Mouse (Mus musculus) erythroblast, embryonic 14.5 days (primary cell): ENCODE results near the gene Slc16a10. TPM values are rescaled to one million over a fixed set of nuclear protein-coding genes. Genes with fewer than 3 reads are reported as not detected.
A peak's percentile ranks its signal among the peaks of the same experiment; 100 is the strongest.

Experiments
- H3K27me3 ChIP-seq: 2 replicates; pipeline ENCODE4 v1.6.1; 2012; ENCODE audit warnings: inconsistent platforms; ENCODE audit not compliant: control insufficient read depth
- H3K36me3 ChIP-seq: 2 replicates; pipeline ENCODE4 v1.6.1; 2012; ENCODE audit warnings: mild to moderate bottlenecking, inconsistent platforms; ENCODE audit not compliant: control insufficient read depth
- H3K4me1 ChIP-seq: 2 replicates; pipeline ENCODE4 v1.6.1; 2012; ENCODE audit warnings: inconsistent platforms; ENCODE audit not compliant: control insufficient read depth
- H3K4me3 ChIP-seq: replicated peaks from 2 replicates; pipeline ENCODE3; 2012; ENCODE audit warnings: moderate library complexity, mild to moderate bottlenecking, inconsistent platforms
- H3K9me3 ChIP-seq: 2 replicates; pipeline ENCODE4 v1.6.1; 2012; ENCODE audit warnings: low read length, inconsistent platforms, mixed read lengths; ENCODE audit not compliant: control insufficient read depth
- GATA1 ChIP-seq: IDR thresholded peaks from 2 replicates; pipeline ENCODE4 v1.6.1; 2012; ENCODE audit warnings: low read length, inconsistent platforms, mixed read lengths
- TAL1 ChIP-seq: IDR thresholded peaks from 3 replicates; pipeline ENCODE4 v1.6.1; 2012; ENCODE audit warnings: low read length, inconsistent platforms, mixed read lengths
- polyA plus RNA-seq: library from polyadenylated mRNA; stranded (reverse); fragments of >175 nt; gene quantifications from 2 replicates; pipeline ENCODE4 v1.2.3, GENCODE M21; 2012

Gene Slc16a10
- polyA plus RNA-seq, 1 experiment: 11.1 TPM

- TF ChIP-seq TAL1 (no peak), GATA1 (no peak)
- Histone ChIP-seq H3K9me3 (no peaks in the 10 kb centered on the region), H3K4me3 (peak overlapping the region; percentile 39), H3K4me1 (peaks cover 92% of the 10 kb centered on the region), H3K27me3 (no peaks in the 10 kb centered on the region), H3K36me3 (peaks cover 95% of the 10 kb centered on the region)
Observed at GRCm38 (mm10) chr10:40135807-40136778, 6.0 kb downstream of the Slc16a10 start.

- no peaks in the 10 kb centered on the region for H3K9me3 ChIP-seq
- TF ChIP-seq TAL1: no peak
- TF ChIP-seq GATA1: no peak
- no peaks in the 10 kb centered on the region for H3K27me3 ChIP-seq
- H3K4me1 ChIP-seq: peaks cover 97% of the 10 kb centered on the region
- peak overlapping the region; percentile 37 for H3K4me3 ChIP-seq
- peaks cover 95% of the 10 kb centered on the region for H3K36me3 ChIP-seq
Observed at GRCm38 (mm10) chr10:40134906-40135305, 7.2 kb downstream of the Slc16a10 start.

- H3K36me3 ChIP-seq: peaks cover 95% of the 10 kb centered on the region
- H3K4me1 ChIP-seq: peaks cover 96% of the 10 kb centered on the region
- no peaks in the 10 kb centered on the region for H3K9me3 ChIP-seq
- 0 out of 2 replicates have a peak, but pooled peaks have one; percentile 26 for TF ChIP-seq GATA1
- peak; percentile 53; the same call in 2 of the 3 replicates for TF ChIP-seq TAL1
- no peaks in the 10 kb centered on the region for H3K27me3 ChIP-seq
- H3K4me3 ChIP-seq: peak overlapping the region; percentile 58
Observed at GRCm38 (mm10) chr10:40133636-40134035, 8.4 kb downstream of the Slc16a10 start.

GRCm38 (mm10) chr10:40131690-40132418 lies 10.2 kb downstream of the Slc16a10 start:
- Histone ChIP-seq H3K36me3 (peaks cover 95% of the 10 kb centered on the region), H3K4me3 (peak overlapping the region; percentile 60), H3K4me1 (peaks cover 96% of the 10 kb centered on the region), H3K27me3 (no peaks in the 10 kb centered on the region), H3K9me3 (no peaks in the 10 kb centered on the region)
- TF ChIP-seq TAL1 (peak; percentile 100), GATA1 (peak; percentile 99)

- Histone ChIP-seq H3K36me3 (peaks cover 87% of the 10 kb centered on the region), H3K4me1 (peaks cover 97% of the 10 kb centered on the region), H3K4me3 (no peak overlapping the region), H3K27me3 (no peaks in the 10 kb centered on the region), H3K9me3 (no peaks in the 10 kb centered on the region)
- TF ChIP-seq TAL1 (no peak), GATA1 (no peak)
Observed at GRCm38 (mm10) chr10:40130126-40130525, 11.9 kb downstream of the Slc16a10 start.

GRCm38 (mm10) chr10:40129134-40129533 lies 12.9 kb downstream of the Slc16a10 start:
- Histone ChIP-seq H3K4me3 (no peak overlapping the region), H3K4me1 (peaks cover 97% of the 10 kb centered on the region), H3K9me3 (no peaks in the 10 kb centered on the region), H3K27me3 (no peaks in the 10 kb centered on the region), H3K36me3 (peaks cover 86% of the 10 kb centered on the region)
- TF ChIP-seq TAL1 (no peak), GATA1 (no peak)

GRCm38 (mm10) chr10:40128497-40128896 lies 13.6 kb downstream of the Slc16a10 start:
- no peaks in the 10 kb centered on the region for H3K27me3 ChIP-seq
- peaks cover 98% of the 10 kb centered on the region for H3K4me1 ChIP-seq
- TF ChIP-seq GATA1: no peak
- no peak for TF ChIP-seq TAL1
- H3K4me3 ChIP-seq: no peak overlapping the region
- H3K9me3 ChIP-seq: no peaks in the 10 kb centered on the region
- H3K36me3 ChIP-seq: peaks cover 88% of the 10 kb centered on the region

DNA sequence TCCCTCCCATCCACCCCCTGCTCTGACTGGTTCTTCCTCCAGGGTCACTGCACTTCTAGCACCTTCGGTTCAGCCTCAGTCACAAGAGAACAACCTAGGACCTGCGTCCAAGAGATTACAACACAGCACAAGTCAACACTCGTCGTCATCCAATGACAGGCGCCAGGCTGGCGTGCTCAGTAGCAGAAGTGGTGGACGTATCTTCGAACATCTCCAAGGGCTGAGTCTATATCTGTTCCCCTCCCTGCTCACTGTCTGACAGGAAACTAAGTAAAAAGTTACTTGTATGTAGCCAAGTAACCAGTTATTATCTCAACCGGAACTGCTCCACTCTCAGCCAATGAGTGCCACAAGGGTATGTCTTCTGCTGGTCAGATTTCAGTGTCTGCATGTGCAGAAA lies 16.9 kb downstream of the Slc16a10 start:
- H3K4me3 ChIP-seq: peak overlapping the region; percentile 56
- H3K9me3 ChIP-seq: no peaks in the 10 kb centered on the region
- peaks cover 94% of the 10 kb centered on the region for H3K4me1 ChIP-seq
- H3K36me3 ChIP-seq: peaks cover 91% of the 10 kb centered on the region
- TF ChIP-seq TAL1 (peak; percentile 87), GATA1 (peak; percentile 85)
- no peaks in the 10 kb centered on the region for H3K27me3 ChIP-seq

GRCm38 (mm10) chr10:40124570-40124969 lies 17.5 kb downstream of the Slc16a10 start:
- Histone ChIP-seq H3K4me3 (peak overlapping the region; percentile 56), H3K4me1 (peaks cover 93% of the 10 kb centered on the region), H3K9me3 (no peaks in the 10 kb centered on the region), H3K27me3 (no peaks in the 10 kb centered on the region), H3K36me3 (peaks cover 91% of the 10 kb centered on the region)
- no peak for TF ChIP-seq GATA1
- TF ChIP-seq TAL1: no peak
